Mouse (Mus musculus) forebrain, embryonic 15.5 days (tissue): ENCODE results near the gene Fn1. TPM values are rescaled to one million over a fixed set of nuclear protein-coding genes. Genes with fewer than 3 reads are reported as not detected.
A peak's percentile ranks its signal among the peaks of the same experiment; 100 is the strongest.

Experiments used
- ATAC-seq: fragments of 200-750 bp; cut with Nextera tagmentation; replicated peaks from 2 replicates; pipeline ENCODE4 v1.8.0; 2017; ENCODE audit warnings: mild to moderate bottlenecking, moderate TSS enrichment, moderate library complexity
- H3K27ac ChIP-seq: fragments of 300-500 bp; sonication (generic); replicated peaks from 2 replicates; pipeline ENCODE4 v1.5.1; 2015; ENCODE audit warnings: mild to moderate bottlenecking, inconsistent platforms
- H3K27me3 ChIP-seq: fragments of 300-500 bp; sonication (generic); 2 replicates; pipeline ENCODE4 v1.6.1; 2015; ENCODE audit warnings: inconsistent platforms
- H3K36me3 ChIP-seq: fragments of 300-500 bp; sonication (generic); 2 replicates; pipeline ENCODE4 v1.6.1; 2015; ENCODE audit warnings: mild to moderate bottlenecking, inconsistent platforms
- H3K4me1 ChIP-seq: fragments of 300-500 bp; sonication (generic); 2 replicates; pipeline ENCODE4 v1.6.1; 2015; ENCODE audit warnings: inconsistent platforms
- H3K4me2 ChIP-seq: fragments of 300-500 bp; sonication (generic); replicated peaks from 2 replicates; pipeline ENCODE4 v1.6.1; 2015; ENCODE audit warnings: mild to moderate bottlenecking, inconsistent platforms
- H3K4me3 ChIP-seq: fragments of 300-500 bp; sonication (generic); 2 replicates; pipeline ENCODE4 v1.5.1; 2015; ENCODE audit warnings: mild to moderate bottlenecking, inconsistent platforms
- H3K9ac ChIP-seq: fragments of 300-500 bp; sonication (generic); replicated peaks from 2 replicates; pipeline ENCODE4 v1.6.1; 2015; ENCODE audit warnings: mild to moderate bottlenecking, inconsistent platforms
- H3K9me3 ChIP-seq: fragments of 300-500 bp; sonication (generic); 2 replicates; pipeline ENCODE4 v1.6.1; 2016; ENCODE audit warnings: inconsistent platforms
- WGBS: fragments of 180-500 bp; shearing (Covaris S2); methylation state at CpG from one replicate; pipeline ENCODE4 v1.1.7; 2015; ENCODE audit warnings: mixed read lengths; 5-methylcytosine and 5-hydroxymethylcytosine counted together
- polyA plus RNA-seq: library from polyadenylated mRNA; unstranded; fragments of >200 nt; fragmentation: Nextera tagmentation; extraction: Ambion mirVana; gene quantifications from 2 replicates; pipeline ENCODE4 v1.2.1, GENCODE M21; 2015

Fn1 gene
- polyA plus RNA-seq, 1 experiment from 2014 or later, result 28.2 TPM

- Histone ChIP-seq H3K36me3 (peaks cover 19% of the 10 kb centered on the region), H3K9me3 (no peaks in the 10 kb centered on the region), H3K27ac (peak within 1 kb of the TSS; percentile 65), H3K4me1 (peaks cover 14% of the 10 kb centered on the region), H3K27me3 (no peaks in the 10 kb centered on the region), H3K4me3 (peak within 1 kb of the TSS; percentile 76), H3K4me2 (peak within 1 kb of the TSS; percentile 97), H3K9ac (peak within 1 kb of the TSS; percentile 84)
- peak; percentile 99 for ATAC-seq
- WGBS, result under 1% methylated on average over 54 of the region's 55 CpGs
These were observed 96.0 kb downstream of the Fn1 start, which contains the start of gene Atic for GRCm38 (mm10) chr1:71556688-71557612. Gene Atic, plus strand, starts transcription at chr1:71557150.

DNA sequence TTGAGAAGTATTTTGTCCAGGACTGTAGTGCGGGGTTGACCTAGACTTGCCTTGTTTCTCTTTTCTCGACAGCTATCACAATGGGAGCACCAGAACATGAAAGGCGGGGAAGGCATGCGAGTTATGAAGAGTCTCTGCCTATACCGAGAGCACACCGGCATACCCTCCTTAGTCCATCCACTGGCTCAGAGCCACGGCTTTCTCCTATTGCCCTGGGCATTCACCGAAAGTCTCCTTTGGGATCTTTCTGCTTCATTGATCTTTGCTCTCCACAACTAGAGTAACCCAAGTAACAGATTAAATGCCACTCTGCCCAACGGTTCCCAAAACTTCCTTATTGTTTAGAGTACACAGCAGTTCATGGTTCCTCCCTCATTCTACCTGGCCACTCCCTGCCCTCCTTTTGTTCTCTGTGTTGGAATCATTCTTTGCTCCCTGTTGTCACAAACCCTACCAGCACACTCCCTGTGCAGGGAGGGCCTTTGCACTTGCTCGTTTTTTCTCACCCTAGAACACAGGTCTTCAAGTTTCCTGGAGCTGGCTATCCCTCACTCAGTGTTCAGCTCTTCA, 102.3 kb downstream of the Fn1 start:
- no peak overlapping the region for H3K4me3 ChIP-seq
- no peak overlapping the region for H3K4me2 ChIP-seq
- no peaks in the 10 kb centered on the region for H3K9me3 ChIP-seq
- no peak overlapping the region for H3K27ac ChIP-seq
- no peaks in the 10 kb centered on the region for H3K4me1 ChIP-seq
- no peak overlapping the region for H3K9ac ChIP-seq
- 81% methylated on average over 10 of the region's 10 CpGs for WGBS
- no peak for ATAC-seq
- no peaks in the 10 kb centered on the region for H3K36me3 ChIP-seq
- H3K27me3 ChIP-seq, result no peaks in the 10 kb centered on the region

GRCm38 (mm10) chr1:71540437-71540836, 112.6 kb downstream of the Fn1 start:
- Histone ChIP-seq H3K4me1 (no peaks in the 10 kb centered on the region), H3K4me3 (no peak overlapping the region), H3K9ac (no peak overlapping the region), H3K36me3 (no peaks in the 10 kb centered on the region), H3K27me3 (no peaks in the 10 kb centered on the region), H3K27ac (no peak overlapping the region), H3K4me2 (no peak overlapping the region), H3K9me3 (no peaks in the 10 kb centered on the region)
- 63% methylated on average over 3 of the region's 3 CpGs for WGBS
- ATAC-seq, result no peak

DNA sequence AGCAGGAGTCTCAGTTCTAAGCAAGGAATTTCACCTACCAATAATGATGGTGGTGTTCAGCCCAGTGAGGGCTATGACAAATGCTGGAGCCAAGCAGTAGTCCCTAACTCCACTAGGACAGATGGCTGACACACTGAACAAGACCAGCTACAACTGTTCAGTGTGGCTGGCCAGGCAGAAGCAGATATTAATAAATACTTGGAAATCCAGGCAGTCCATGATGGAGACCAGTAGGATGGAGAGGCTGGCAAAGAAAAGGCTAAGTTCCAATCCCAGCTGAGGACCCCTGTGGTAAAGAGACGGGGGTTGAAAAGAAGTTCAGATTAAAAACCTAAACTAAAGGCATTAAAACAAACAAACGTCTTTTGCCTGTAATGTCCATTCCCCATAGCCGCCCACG, 113.4 kb downstream of the Fn1 start:
- Histone ChIP-seq H3K9ac (no peak overlapping the region), H3K4me3 (no peak overlapping the region), H3K27ac (no peak overlapping the region), H3K4me2 (no peak overlapping the region), H3K36me3 (no peaks in the 10 kb centered on the region), H3K4me1 (no peaks in the 10 kb centered on the region), H3K27me3 (no peaks in the 10 kb centered on the region), H3K9me3 (no peaks in the 10 kb centered on the region)
- ATAC-seq, result no peak
- 88% methylated on average over 4 of the region's 4 CpGs for WGBS

Other genes with a start within 250 kb of the Fn1 start
- gene Abca12, start 238.3 kb downstream of the Fn1 start, polyA plus RNA-seq, result 0.03 and 0.05 TPM in 2 replicates
- gene Atic, start 96.0 kb downstream of the Fn1 start, polyA plus RNA-seq, result 36.2 TPM in 2 replicates